In the genomic region with DNA sequence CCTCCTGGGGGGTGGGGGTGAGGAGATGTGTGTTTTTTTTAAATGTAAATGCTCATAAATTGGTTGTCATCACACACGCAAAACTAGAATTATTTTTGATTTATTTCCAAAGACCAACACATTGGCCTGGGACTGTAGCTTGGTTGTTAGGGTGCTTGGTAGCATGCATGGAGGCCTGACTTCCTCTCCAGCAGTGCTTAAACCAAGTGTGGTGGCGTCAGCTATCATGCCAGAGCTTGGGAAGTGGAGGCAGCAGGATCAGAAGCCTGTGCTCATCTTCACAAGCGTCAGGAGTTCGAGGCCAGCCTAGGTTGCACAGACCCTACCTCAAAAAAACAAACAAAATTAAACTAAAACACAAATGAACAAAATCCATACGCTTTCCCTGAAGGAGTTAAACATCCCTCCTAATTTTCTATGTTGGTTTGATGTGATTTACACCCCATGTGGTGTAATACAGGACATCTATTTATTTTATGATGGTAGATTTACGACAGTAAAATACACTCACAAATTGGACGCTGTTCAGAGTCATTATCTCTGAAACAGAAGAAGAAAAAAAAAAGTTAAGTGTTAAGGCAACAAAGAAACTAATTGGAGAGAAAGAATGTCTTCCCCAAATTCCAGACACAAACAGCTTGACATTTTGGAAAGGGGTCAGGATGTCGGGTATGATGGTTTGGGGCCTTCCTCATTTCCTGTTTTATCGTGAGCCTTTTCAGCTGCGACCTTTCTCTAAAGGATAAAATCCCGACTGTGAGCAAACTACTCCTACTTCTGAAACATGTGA, we compare ENCODE assay signal across 21 mouse cellular contexts. TPM values are rescaled to one million over a fixed set of nuclear protein-coding genes. Genes with fewer than 3 reads are reported as not detected.
DNase-seq lines count a peak whose midpoint lies in the region; ATAC-seq and TF ChIP-seq lines count a peak whose summit lies in the region.
"Had no signal": no experiment of that assay in that cellular context is flagged by ENCODE, and none has a peak within 500 bp of the region (broad histone marks: within the 10 kb centered on the region; RNA-seq: fewer than 3 reads in every experiment).

No protein-coding gene starts in this region.

- no peak overlapping the region for H3K4me3 ChIP-seq in kidney, embryonic 14.5 days (ENCODE audit: low read length)
- H3K4me3 ChIP-seq in cerebellum, adult 2 months (replicated peaks; ENCODE audit: insufficient read depth, low read depth, low read length): no peak overlapping the region
- H3K4me3 ChIP-seq: embryonic facial prominence, embryonic 12.5 days; heart, embryonic 13.5 days; hindbrain, embryonic 10.5 days had no signal

- peak; percentile 79 for DNase-seq in heart, adult 11 months
- DNase-seq in heart, postnatal 25 days (ENCODE audit: low spot score): no peak
- DNase-seq in kidney, postnatal 36 days: no peak
- peak; percentile 52 for DNase-seq in kidney, postnatal 10 days
- no peak for DNase-seq in kidney, adult 11 months
- DNase-seq in kidney, postnatal 4 days: peak; percentile 22 to 32
- DNase-seq in cerebellum, adult 2 months: no peak
- DNase-seq: adrenal gland, postnatal 10 days; B cell, adult 2 months; cerebellum, adult 11 months; cerebellum, adult 9-10 months; cerebellum, postnatal 25 days; gastrocnemius, postnatal 10 days had no signal

- no peak overlapping the region for H3K27ac ChIP-seq in kidney, embryonic 14.5 days (ENCODE audit: low read depth, low read length)
- no peak overlapping the region for H3K27ac ChIP-seq in cerebellum, adult 2 months (ENCODE audit: insufficient read depth, low read length)
- H3K27ac ChIP-seq: embryonic facial prominence, embryonic 12.5 days; hindbrain, embryonic 10.5 days; hindbrain, embryonic 14.5 days had no signal

- no peak overlapping the region for H3K4me2 ChIP-seq in kidney, embryonic 14.5 days (replicated peaks; ENCODE audit: low read depth, low read length)
- H3K4me2 ChIP-seq: embryonic facial prominence, embryonic 12.5 days; heart, embryonic 13.5 days; hindbrain, embryonic 14.5 days had no signal

- no peaks in the 10 kb centered on the region for H3K4me1 ChIP-seq in kidney, embryonic 14.5 days (ENCODE audit: control insufficient read depth, insufficient read depth, low read length)
- no peaks in the 10 kb centered on the region for H3K4me1 ChIP-seq in cerebellum, adult 2 months (ENCODE audit: control insufficient read depth, insufficient read depth, low read length)
- H3K4me1 ChIP-seq: embryonic facial prominence, embryonic 12.5 days had no signal

- intact Hi-C loops in heart, postnatal 25 days (cut with DNase I): no loop called here

- H3K36me3 ChIP-seq in kidney, embryonic 14.5 days (ENCODE audit: control insufficient read depth, insufficient read depth, low read length): no peaks in the 10 kb centered on the region
- H3K36me3 ChIP-seq: embryonic facial prominence, embryonic 12.5 days; G1E; heart, embryonic 13.5 days; hindbrain, embryonic 10.5 days had no signal

- TF ChIP-seq POLR2A in cerebellum, adult 2 months (IDR thresholded peaks at IDR 0.05; ENCODE audit: borderline replicate concordance, insufficient read depth, low read length): no peak

- no peak overlapping the region for H3K9ac ChIP-seq in kidney, embryonic 14.5 days (ENCODE audit: low read depth, low read length)
- H3K9ac ChIP-seq: embryonic facial prominence, embryonic 12.5 days; heart, embryonic 13.5 days; hindbrain, embryonic 14.5 days had no signal

- H3K27me3 ChIP-seq in kidney, embryonic 14.5 days (ENCODE audit: control insufficient read depth, insufficient read depth, low read length): no peaks in the 10 kb centered on the region
- no peaks in the 10 kb centered on the region for H3K27me3 ChIP-seq in cerebellum, adult 2 months (ENCODE audit: control insufficient read depth, insufficient read depth, low read length)
- H3K27me3 ChIP-seq: embryonic facial prominence, embryonic 12.5 days had no signal

- no peak for TF ChIP-seq CTCF in cerebellum, adult 2 months (IDR thresholded peaks at IDR 0.05; ENCODE audit: borderline replicate concordance, insufficient read depth, low read depth, low read length)

- peak; percentile 63 for ATAC-seq in kidney, embryonic 14.5 days (ENCODE audit: low FRiP score, low TSS enrichment)
- ATAC-seq: CD4-positive, CD25-positive, alpha-beta regulatory T cell, adult 4 months; forebrain, embryonic 16.5 days had no signal

- no peaks in the 10 kb centered on the region for H3K9me3 ChIP-seq in kidney, embryonic 14.5 days (ENCODE audit: control insufficient read depth, low read length)
- H3K9me3 ChIP-seq: embryonic facial prominence, embryonic 12.5 days; G1E; heart, embryonic 13.5 days; hindbrain, embryonic 10.5 days had no signal

- WGBS in kidney, embryonic 14.5 days: 43% methylated on average over 11 of the region's 11 CpGs
- WGBS in cerebellum, adult 2 months: 85% methylated on average over 11 of the region's 11 CpGs

RNA-seq across cellular contexts. Expression of a gene that starts 12.4 kb away (rescaled TPM):
- total RNA-seq in heart, postnatal 25 days (2021): 1 to 10 TPM; 5.9 to 6.1 TPM
- polyA plus RNA-seq in kidney, embryonic 14.5 days (2014; fragmentation: Nextera tagmentation; extraction: Ambion mirVana): 11.4 and 21.9 TPM in 2 replicates
- polyA plus RNA-seq in cerebellum, adult 2 months (2012; rRNA removed): 3.3 and 3.7 TPM in 2 replicates
- polyA plus RNA-seq: CD4-positive, CD25-positive, alpha-beta regulatory T cell, adult 4 months had no signal

Comparison
In these comparisons a context has a peak if more than half of its experiments do, and no peak if none do; other contexts are left out.
1. DNase-seq: peak in heart, adult 11 months (single experiment), kidney, postnatal 10 days (single experiment) and kidney, postnatal 4 days (2 of 2); none in heart, postnatal 25 days (single experiment), kidney, postnatal 36 days (0 of 2), kidney, adult 11 months (single experiment) and cerebellum, adult 2 months (0 of 2).